Mouse (Mus musculus): ENCODE measurements at regions not wholly inside any gene's neighbourhood (a gene's known extent, or its start where the extent isn't known, plus 50 kb on each side); places are given as distances from the start of the nearest gene placed in this dataset.

DNA sequence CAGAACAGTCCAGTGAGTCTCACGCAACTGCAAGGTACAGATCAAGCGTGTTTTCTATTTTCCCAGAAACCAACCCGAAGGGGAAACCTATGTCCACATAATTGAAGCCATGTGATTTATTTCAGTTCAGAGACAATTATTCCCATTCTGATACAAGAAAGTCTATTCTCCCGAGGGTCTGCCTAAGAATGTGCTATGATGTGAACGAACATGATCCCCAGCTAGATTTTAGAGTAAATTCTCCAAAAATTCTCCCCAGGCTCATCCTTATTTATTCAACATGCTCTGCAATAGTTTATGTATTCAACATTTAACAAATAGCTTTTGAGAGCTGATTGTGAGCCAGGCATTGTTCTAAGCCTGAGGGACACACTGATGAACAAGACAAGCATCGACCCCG, 277.9 kb upstream of the Cdh5 start:
- DNase-seq = no peak

DNA sequence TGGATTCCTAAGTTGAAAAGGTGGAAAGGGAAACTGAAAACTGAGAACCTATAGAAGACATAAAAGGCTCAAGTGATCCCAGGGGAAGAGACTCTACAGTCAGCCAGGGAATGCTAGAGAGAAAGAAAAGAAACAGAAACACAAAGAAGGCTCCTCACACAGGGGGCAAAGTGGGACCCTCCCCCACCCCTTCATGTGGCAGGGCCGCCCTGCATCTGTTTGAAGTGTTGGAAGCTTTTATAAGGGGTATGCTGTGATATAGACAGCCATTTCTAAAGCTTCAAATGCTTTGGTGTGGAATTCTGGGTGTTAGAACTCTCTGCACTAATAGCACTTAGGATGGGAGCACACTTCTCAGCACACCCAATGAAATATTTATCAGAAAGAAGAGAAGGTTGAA, 276.7 kb upstream of the Cdh5 start:
- DNase-seq = no peak

DNA sequence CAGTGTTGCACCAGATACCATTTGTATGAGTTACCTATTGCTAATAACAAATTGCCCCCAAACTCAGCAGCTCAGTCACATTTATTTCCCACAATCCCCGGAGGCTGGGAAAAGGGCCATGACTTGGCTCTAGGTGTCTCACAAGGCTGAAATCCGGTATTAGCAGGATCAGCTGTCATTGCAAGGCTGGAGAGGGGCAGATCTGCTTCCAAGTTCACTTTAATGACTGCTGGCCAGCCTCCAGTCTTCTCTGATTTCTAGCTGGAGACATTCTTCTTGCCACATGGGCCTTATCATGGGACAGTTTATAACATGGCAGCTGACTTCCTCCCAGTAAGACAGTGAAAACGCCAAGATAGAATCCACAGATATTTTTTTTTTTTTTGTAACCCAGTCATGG, 276.1 kb upstream of the Cdh5 start:
- no peak for DNase-seq

- no peak for DNase-seq
These were observed 271.0 kb upstream of the Cdh5 start for GRCm38 (mm10) chr8:103830416-103830815.

DNA sequence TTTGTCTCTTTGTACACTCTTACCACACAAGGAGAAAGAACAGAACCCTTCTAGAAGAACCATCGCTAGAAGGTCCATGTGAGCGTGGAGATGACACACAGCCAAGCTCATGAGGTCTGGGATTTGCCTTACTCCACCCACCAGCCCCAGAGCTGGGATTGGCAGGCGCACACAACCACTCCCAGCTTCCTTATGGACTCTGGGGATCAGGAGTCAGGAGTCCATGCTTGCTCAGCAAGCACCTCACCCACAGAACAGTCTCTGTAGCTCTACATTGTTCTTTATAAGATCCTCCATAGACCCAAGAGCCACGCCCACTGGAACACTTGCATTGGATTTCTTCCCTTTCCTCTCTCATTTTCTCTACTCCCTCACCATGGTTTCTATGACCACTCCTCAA, 261.4 kb upstream of the Cdh5 start:
- no peak for DNase-seq

- no peak for DNase-seq
These were observed 255.5 kb upstream of the Cdh5 start for GRCm38 (mm10) chr8:103845964-103846363.

- DNase-seq = no peak
These were observed 254.9 kb upstream of the Cdh5 start for GRCm38 (mm10) chr8:103846382-103846976.

GRCm38 (mm10) chr8:103849785-103850184, 251.6 kb upstream of the Cdh5 start:
- no peak for DNase-seq

- no peak for DNase-seq
These were observed 250.1 kb upstream of the Cdh5 start for GRCm38 (mm10) chr8:103851286-103851685.

- DNase-seq = no peak
These were observed 248.4 kb upstream of the Cdh5 start for GRCm38 (mm10) chr8:103853048-103853447.

DNA sequence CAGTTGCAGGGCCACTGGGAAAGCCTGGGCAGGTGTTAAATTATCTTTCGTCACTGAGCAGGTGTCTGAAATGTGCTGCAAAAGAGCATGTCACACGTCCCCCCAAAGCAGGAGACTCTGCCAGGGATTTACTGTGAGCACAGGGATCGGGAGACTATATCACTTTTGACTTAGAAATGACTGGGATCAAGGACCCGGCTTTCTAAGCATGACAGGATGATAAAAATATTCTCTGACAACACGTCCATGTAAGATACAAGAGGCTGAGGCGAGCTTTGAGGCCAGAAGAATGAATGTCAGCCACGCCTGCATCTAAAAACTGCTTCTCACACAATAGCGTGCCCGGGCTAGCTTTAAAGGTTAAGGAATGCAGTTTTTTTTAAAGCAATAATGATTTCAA, 246.1 kb upstream of the Cdh5 start:
- DNase-seq = no peak

GRCm38 (mm10) chr8:103859130-103859529, 242.3 kb upstream of the Cdh5 start:
- no peak for DNase-seq

DNA sequence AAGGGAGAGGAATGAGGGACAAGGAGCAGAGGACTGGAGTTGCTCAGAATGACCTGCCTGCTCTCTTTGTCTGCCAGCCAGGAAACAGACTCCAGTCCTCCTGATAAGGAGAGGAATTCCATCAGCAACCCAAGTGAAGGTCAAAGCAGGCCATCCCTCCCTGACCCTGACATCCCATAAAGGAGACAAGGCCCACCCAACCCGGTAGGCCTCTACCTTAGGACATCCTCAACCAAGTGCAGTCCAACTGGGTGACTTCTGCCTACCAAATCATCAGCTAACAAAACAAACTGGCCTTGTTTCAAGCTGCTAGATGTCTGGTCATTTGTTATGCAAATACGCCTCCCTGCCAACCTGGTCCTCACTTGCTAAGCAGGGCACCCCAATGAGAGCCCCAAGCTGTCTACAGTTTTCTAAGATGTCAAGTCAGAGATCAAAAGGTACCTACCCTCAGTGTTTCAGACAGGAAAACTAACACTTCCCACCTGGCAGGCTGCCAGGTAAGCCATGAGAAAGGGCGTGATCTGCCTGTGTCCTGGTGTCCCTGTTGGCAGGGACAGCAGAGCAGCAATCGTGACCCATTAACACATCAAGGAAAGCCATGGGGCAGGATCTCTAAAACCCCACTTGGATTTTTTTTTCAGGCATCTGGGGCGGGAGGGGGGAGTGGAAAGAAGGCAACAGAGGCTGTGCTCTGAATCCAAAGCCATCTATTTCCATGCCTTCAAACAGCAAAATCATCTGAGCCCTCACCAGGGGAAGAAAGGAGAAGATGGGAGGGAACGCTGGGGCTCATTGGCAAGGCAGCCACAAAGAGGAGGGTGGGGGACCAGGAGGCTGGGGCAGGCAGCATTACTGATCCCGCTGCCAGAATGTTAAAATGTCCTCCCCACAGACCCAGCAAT, 227.6 kb upstream of the Cdh5 start:
- DNase-seq = no peak

- no peak for DNase-seq
These were observed 226.9 kb upstream of the Cdh5 start for GRCm38 (mm10) chr8:103874506-103874905.

DNA sequence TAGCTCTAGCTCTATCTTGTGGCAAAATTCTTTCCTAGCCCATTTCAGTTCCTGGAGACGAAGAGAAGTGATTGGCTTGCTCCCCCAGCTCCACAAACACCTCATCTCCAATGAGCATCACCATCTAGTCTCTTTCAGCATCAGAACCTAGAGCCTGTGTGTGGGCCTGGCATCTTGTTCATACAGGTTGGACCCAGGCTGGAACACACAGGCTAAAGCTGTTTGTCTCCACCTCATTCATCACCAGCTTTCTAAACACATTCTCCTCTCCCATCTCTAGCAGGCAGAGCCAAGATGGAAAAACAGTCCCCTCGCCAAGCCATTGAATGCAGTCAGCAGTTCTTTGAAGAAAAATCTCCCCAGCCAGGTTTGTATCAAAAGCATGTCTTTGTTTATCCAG, 221.9 kb upstream of the Cdh5 start:
- DNase-seq = no peak

GRCm38 (mm10) chr8:103880431-103881145, 220.8 kb upstream of the Cdh5 start:
- no peak for DNase-seq

- DNase-seq = no peak
These were observed 220.3 kb upstream of the Cdh5 start for GRCm38 (mm10) chr8:103881146-103881486.

DNA sequence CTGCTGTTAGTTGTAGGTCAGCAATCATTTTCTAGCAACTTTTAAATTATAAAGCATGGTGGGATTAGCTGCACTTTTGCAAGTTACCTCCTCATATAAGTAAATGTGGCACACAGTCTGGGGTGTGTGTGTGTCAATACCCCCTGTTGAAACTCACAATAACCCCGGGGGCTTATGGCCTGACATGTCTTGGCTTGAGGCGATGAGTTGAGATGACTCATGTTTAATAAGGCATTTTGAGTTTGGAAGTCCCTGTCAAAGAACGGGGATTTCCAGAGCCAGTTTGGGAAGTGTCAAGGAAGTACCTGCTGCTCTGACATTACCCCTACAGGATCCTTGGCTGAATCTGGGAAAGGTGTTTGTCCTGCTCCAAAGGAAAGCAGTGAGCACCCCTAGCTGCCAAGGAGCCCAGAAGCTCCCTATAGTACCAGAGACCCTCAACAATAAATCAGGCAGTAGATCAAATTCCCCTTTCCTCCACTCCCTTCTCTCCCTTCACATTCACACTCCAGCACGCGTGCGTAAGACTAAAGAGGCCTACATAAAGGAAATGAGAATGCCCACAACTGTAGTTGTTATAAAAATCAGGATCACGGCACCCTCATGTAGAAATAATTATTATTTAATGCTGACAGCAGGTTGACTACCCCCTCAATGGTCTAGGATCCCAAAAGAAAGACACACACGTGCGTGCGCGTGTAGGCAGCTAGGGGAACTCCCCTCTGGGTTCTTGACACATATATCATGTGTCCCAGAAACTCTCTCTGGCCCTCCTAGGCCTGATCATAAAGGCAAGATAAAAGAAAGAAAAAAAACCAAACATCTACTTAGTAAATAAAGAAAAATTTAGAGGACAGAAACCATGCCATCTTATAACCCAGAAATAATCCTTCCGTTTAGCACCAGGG, 216.3 kb upstream of the Cdh5 start:
- no peak for DNase-seq

GRCm38 (mm10) chr8:103894589-103894988, 206.8 kb upstream of the Cdh5 start:
- DNase-seq = no peak

GRCm38 (mm10) chr8:103895132-103895531, 206.3 kb upstream of the Cdh5 start:
- no peak for DNase-seq

DNA sequence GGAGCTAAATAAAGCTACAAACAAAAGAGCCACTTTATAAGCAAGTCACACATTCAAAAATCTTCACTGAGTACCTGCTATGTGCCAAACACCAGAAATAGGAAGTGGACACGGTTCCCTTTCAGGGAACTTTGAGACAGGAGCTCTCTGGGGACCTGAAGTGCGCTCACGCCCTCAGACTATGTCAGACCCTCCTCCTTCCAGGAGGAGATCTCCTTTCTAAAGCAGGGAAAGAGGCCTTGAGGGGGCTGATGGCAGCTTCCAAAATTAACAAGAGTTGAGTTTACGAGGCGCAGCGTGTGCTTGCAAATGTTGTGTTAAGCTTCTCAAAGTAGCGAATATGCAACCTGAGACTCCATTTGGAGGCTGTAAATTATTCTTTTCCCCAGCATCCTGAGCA, 204.0 kb upstream of the Cdh5 start:
- no peak for DNase-seq

DNA sequence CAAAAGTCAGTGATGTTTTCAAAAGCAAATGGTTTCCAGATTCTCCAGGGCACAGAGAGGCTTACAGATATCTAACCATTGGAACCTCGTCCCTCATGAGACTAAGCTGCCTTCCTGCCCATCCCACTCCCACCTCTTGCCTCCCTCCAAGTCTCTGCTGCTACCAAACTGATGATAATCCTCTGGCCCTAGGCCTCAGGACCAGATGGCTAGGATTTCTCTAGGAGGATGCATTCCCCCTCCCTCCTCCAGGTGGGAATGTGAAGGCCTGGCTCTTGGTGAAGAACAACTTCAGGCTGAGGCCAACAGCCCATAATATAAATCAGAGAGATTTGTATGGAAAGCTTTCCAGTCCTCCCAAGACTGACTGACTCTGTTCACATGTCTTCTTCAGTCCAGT, 198.9 kb upstream of the Cdh5 start:
- DNase-seq = no peak

DNA sequence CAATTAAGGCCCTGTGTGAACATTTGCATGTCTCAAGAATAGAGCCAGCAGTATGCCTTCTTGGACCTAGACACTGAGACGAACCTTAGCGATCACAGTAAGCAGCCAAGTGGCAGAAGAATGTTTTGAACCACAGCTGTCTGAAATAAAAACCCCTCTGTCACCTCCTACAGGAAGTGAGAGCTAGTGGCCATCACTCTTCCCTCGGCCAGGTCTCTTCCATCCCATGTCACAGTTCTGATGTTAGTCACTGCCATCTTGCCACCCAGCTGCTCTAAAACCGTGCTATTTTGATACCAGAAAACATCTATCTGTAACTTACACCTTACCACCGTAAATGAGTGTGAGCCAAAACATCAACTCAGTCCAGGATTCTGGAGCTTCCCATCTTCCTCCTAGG, 197.8 kb upstream of the Cdh5 start:
- DNase-seq = no peak
